Mouse (Mus musculus) erythroid progenitor cell, adult 5-6 weeks (primary cell): Measurements from ENCODE around the gene Ap2s1. TPM values are rescaled to one million over a fixed set of nuclear protein-coding genes. Genes with fewer than 3 reads are reported as not detected.

Source experiments
- ATAC-seq: replicated peaks from 2 replicates; pipeline ENCODE4 v1.8.0; 2016; ENCODE audit warnings: moderate number of reproducible peaks, mild to moderate bottlenecking, moderate TSS enrichment, inconsistent platforms; ENCODE audit not compliant: poor library complexity, low FRiP score, severe bottlenecking
- total RNA-seq, 2 experiments: library from RNA; stranded (forward) in 1 of 2; stranded (reverse) in 1 of 2; fragments of 150-400 nt in 1 of 2; fragments of 186-747, 209-891 nt in 1 of 2; gene quantifications; 2 replicates each; pipeline versions ENCODE4 v1.2.3 to v1.2.4; 2015 to 2017; ENCODE audit warnings: low replicate concordance in 2 of 2

The Ap2s1 gene
- total RNA-seq, 2 experiments from 2014 or later, result 47.0 to 106 TPM

DNA sequence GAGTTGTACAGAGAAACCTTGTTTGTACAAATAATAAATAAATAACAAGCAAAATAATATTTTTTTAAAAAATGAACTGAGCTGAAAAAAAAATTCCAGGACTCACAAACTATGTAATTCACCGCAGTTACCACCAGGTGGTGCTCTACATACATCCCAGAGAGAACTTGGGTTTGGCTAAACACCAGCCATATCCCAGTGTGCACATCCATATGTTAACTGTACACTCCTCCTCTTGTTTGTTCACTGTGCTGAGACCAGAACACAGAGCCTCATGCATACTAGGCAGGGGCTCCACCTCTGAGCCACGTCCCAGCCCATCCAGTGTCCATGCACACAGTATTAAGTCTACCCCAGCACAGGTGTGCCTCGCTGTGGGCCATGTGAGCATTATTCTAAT is 7.9 kb downstream of the Ap2s1 start:
- 0 out of 2 replicates have a peak, but pooled peaks have one; percentile 48 for ATAC-seq

DNA sequence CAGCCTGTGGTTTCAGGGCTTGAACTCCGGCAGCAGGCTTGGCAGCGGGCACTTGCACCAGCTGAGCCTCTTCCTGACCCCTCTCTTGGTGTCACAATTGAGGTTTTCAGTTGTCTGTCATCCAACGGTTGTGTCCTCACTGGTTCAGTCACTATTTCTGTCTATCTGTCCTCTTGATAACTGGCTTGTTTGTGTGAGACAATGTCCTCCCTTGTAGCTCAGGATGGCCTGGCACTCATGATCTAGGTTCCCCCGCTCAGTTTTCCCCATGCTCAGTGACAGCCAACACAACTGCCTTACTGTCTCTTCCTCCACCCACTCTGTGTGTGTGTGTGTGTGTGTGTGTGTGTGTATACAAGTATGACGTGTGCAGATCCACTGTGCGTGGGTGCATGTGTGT is 9.4 kb downstream of the Ap2s1 start:
- no peak for ATAC-seq

DNA sequence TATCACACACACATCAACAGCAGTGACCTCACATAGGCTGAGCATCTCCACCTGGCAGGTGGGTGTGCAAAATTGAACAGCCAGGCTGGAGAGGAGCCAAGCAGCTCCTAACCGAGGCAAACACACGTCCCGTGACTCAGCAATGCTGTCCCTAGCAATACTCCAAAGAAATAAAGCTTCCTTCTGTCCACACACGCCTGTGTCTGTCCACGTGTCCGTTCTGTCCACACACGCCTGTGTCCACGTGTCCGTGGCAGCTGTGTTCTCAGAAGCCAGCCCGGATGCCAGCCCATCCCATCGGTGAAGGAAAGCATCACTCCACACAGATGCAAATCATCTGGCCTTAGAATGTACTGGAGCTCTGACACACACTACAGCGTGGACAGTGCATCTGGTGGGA is 13.8 kb downstream of the Ap2s1 start:
- no peak for ATAC-seq

DNA sequence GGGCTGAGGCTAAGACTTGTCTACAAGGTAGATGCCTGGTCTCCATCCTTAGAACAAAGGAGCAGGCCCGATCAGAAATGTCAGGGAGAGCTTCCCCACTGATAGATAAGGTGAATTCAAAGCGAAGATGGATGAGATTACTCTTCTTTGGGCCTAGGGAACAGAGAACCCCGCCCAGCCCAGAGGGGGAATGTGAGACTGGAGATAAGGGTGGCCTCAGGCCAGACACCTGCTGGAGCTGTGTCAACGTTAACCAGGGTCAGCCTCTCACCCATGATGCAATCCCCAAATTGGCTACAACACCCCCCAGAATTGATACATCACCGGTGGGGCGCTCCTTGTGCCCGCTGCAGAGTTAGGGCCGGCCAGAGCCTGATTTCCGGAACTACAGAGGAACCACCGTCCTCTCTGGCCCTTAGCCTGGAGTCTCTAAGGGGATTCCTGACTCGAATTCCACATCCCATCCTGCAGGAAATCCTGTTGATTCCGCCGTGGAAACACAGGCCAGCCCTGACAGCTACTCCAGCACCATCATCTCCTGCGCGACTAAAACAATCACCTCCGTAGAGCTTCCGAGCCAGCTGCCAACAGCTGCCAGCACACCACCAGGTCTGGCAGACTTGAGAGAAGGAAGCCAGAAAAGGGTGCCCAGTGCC is 17.3 kb downstream of the Ap2s1 start:
- ATAC-seq, result 0 out of 2 replicates have a peak, but pooled peaks have one; percentile 19

DNA sequence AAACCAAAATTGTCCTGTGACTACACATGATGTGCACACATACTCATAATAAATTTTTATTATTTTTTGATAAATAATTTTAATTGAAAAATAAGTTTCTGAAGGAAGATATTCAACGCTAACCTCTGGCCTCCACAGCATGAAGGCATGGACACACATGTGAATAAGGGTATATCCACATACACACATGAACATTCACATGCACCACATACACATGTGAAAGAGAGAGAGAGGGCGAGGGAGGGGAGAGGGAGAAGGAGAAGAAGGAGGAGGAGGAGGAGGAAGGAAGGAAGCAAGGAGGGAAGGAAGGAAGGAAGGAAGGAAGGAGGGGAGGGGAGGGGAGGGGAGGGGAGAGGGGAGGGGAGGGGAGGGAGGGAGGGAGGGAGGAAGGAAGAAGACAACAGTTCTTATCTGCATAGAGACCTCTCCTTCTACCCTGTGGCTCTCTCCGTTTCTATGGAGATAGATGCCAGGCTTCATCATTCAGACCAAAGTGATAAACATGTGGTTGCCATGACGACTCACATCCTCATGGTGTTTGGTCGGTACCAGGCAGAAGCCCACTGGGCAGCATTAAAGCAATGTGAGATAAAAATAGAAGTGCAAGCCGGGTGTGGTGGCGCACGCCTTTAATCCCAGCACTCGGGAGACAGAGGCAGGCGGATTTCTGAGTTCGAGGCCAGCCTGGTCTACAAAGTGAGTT is 20.8 kb downstream of the Ap2s1 start:
- ATAC-seq, result no peak

DNA sequence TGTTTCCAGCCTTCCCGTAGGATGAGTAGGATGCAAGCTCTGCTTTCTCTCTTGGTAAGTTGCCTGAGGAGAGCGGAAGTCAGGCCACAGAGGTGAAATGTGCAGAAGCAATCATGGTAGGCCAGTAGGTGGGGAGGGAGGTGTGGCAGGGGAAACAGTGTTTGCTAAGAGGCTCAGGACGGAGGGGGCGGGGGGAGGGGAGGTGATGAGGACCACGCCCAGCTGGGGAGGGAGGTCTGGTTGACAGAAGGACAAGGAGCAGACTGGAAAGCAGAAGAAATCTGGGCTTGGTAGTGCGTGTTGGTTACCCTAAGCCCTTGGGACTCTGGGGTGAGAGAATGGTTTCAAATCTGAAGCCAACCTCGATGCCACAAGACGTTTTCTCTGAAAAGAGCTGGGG is 22.1 kb downstream of the Ap2s1 start:
- ATAC-seq, result no peak

DNA sequence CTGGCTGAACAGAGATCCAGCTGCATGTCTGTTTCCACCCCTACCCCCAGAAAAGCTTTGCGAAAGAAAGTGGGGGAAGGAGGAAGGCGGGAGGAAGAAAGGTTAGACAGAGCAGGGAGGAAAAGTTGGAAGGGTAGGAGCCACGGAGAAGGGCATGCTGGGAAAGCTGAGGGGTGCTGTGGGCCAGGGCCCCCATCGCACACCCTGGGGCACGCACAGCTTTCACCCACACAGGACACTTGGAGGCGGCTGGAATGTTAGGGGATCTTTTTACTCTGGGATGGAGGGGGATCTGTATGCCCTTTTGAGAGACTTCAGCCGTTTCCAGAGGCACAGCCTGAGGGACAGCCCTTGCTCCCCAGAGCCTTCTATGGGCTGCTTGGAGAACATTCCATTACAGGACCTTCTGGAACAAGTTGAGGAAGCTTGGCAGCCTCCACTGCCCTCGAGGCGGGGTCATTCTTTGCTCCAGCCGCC is 22.8 kb downstream of the Ap2s1 start:
- no peak for ATAC-seq

DNA sequence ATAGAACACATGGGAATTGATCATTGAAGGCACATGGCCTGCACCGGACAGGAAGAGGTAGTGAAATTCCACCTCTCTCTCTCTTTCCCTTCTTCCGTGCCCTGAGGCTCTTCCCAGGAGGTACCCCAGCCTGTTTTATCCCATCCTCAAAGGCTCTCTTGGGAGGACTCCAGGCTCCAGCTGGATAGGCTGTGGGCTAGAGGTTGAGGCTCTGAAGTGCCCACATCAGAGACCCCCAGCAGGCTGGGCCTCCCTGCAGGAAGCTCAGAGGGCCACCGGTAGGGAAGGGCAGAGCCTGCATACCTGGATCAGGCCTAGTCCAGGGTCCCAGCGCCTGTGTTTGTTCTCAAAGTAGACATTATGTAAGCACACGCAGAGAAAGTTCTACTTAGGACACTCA is 23.4 kb downstream of the Ap2s1 start:
- no peak for ATAC-seq

DNA sequence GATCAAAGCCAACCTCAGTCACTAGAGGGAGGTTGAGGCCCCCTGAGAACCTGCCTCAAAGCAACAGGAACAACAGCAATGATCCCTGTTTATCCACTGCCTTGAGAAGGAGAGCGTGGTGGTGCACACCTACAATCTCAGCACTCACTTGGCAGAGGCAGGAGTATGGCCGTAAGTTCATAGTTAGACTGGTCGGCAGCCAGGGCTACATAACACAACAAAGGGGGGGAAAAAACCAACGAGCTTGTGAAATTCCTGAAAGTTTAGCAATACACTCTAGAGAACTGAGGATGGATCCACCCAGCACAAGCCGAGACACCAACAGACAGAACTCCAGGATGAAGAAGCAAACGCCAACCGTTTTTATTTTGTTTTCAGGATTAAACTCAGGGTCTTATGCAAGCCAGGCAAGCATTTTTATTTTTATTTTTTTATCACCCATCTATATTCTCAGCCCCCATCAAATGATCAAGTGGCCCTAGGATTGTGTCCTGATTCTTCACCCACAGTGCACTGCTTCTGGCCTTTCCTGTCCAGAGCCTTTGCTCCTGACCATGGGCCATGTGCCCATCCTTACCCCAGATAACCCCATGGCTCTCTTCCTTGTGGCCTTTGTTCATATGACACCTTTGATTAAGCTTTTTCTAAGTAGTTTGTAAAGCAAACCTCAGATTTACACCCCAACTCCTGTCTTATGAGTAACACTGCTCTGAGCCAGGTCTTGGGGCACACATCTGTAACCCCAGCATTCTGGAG is 25.4 kb downstream of the Ap2s1 start:
- no peak for ATAC-seq

DNA sequence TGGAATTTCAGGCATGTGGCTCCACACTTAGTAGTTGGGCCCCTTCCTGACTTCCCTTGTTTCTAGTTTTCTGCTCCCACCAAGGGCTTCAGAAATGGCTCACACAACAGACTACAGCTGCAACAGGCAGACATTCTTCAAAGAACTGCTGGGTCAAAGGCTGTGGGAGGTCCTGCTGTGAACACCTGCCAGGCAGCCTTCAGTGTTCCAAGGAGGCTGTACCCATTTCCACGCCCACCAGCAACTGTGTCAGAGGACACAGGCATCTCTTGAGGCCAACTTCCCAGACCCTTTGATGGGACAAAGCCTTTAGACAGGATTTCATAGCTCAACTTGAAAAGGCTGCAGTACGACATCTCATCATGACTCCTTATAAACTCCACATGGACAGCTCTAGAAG is 28.2 kb downstream of the Ap2s1 start:
- no peak for ATAC-seq

DNA sequence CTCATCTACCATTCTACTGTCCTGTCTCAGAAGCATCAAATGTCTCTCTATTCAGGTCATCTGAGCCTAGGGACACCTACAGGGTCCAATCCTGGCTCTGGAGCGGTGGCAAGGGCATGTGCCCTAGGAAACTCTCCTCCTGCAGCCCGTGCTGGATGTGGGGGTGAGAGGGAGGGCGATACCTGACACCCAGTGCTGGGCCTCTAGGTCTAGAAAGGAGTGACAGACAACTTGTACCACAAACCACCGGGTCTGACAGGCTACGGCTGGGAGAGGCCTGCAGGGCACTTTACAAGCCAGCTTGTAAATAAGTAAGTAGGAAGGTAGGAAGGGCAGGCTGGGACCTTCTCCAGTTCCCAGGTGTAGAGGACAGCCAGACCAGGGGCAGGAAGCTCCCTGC is 37.7 kb downstream of the Ap2s1 start:
- no peak for ATAC-seq

DNA sequence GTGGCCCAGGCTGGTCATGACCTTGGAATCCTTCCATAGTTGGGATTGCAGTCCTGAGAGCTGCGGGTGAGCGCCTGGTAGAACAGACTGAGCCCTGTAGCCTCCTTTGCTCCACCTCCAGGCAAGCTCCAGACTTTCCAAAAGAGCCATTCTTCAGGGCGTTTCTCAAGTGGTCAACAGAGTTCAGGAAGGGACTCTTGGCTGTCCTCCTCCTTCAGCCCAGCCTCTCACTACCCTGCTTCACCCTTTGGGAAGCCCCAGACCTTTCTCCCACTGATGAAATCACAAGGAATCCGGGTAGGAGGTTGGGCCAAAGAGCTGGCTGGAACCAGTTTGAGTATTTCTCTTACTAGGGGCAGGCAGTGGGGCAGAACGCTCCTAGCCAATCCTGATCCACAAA is 41.9 kb downstream of the Ap2s1 start:
- no peak for ATAC-seq

DNA sequence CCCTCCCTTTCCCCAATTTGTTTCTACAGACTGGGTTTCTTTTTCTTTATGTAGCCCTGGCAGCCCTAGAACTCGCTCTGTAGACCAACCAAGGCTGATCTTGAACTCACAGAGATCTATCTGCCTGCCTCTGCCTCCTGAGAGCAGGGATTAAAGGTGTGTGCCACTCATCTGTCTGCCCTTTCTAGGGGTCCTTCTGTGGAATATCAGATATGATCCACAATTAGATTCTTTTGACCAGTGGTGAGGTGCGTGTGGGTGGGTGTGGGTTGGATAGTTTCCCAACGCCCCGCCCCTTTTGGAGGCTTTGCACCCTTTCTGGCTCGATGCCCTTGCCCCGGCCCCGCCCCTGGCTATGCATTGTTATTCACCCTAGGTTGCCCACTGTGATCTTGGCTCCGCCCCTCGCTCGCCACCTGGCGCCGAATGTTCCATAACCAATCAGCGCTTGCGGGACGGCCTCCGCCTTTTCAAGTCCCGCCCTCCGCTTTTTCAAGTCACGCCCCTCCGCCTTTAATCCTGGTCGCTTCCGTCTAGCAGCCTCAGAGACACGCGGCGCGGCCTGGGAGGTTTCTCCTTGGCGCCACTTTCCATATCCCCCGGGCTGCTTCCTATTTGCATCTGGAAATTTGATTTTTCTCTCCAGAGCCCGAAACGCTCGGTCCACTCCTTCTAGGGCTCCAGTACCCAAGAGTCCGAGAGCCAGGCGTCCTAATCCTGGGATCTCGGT is 42.8 kb downstream of the Ap2s1 start, which contains the start of gene Slc1a5:
Gene Slc1a5, plus strand, starts transcription at position 516 of the 730 bp plus-strand sequence.
- peak; percentile 79 for ATAC-seq

DNA sequence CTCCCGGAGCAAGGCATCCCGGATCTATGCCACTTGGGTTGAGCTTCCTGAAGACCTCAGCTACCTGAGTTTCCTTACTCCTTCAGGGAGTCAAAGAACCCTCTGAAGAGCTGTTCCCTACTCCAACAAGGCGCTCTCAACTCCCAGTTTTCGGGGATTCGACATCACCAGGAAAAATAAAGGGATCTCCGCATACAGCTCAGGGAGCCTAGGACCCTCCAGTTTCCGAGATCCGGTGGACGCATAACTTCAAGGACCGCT is 43.3 kb downstream of the Ap2s1 start:
- no peak for ATAC-seq

DNA sequence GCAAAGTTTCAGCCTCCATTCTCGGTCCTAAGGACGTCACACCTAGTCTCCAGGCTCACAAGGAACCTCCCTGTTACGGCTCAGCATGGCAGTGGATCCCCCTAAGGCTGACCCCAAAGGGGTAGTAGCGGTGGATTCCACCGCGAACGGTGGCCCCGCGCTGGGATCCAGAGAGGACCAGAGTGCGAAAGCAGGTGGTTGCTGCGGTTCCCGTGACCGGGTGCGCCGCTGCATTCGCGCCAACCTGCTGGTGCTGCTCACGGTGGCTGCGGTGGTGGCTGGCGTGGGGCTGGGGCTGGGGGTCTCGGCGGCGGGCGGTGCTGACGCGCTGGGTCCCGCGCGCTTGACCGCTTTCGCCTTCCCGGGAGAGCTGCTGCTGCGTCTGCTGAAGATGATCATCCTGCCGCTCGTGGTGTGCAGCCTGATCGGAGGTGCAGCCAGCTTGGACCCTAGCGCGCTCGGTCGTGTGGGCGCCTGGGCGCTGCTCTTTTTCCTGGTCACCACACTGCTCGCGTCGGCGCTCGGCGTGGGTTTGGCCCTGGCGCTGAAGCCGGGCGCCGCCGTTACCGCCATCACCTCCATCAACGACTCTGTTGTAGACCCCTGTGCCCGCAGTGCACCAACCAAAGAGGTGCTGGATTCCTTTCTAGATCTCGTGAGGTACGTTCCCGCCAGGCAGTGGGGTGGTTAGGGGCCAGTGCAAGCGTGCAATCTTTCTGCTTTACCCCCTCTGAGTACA is 43.8 kb downstream of the Ap2s1 start:
- ATAC-seq, result no peak

DNA sequence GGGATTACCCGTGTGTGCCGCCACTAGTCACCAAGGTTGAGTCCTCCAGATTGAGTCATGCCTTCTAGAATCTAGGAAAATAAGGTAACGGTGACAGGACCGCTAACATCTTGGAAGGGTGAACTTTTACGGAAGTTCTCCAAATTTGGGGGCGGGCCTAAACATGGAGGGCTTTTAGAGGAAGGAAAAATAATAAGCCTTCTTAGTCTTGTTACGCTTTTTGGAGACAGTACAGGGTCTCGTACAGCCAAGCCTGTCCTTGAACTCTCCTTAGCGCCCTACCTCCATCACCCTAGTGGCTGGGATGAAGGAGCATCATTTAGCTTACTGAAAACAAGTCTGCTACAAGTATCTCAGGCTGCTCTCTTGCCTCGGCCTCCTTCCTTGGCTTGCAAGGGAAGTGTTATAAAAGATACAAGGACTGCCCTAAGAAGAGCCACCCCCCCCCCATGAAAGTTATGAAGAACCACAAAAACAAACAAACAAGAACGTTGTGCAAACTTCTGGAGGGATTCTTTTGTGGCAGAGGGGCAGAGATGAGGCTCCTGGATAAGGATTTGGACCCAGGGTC is 44.4 kb downstream of the Ap2s1 start:
- no peak for ATAC-seq

DNA sequence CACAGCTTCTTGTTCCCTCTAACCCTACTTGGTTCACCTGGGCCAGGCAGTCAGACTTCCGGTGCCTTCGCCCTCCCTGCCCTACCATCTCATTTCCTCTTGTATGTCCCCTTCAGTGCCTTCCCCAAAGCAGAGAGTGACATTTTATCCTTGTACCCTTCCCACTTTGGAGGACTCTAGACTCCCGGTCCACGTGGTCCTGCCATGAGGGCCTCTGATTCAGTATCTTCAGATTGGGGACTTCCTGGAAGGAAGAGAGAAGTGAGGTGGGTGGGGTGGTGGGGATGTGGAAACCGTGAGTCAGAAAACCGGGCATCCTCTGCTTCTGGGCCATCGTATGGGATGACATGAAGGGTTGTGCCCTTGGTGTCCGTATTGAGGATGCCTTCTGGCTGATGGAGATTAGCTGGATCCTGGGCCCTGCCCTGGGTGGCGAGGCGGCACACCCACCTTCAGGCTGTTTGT is 45.0 kb downstream of the Ap2s1 start:
- peak; percentile 83 for ATAC-seq

DNA sequence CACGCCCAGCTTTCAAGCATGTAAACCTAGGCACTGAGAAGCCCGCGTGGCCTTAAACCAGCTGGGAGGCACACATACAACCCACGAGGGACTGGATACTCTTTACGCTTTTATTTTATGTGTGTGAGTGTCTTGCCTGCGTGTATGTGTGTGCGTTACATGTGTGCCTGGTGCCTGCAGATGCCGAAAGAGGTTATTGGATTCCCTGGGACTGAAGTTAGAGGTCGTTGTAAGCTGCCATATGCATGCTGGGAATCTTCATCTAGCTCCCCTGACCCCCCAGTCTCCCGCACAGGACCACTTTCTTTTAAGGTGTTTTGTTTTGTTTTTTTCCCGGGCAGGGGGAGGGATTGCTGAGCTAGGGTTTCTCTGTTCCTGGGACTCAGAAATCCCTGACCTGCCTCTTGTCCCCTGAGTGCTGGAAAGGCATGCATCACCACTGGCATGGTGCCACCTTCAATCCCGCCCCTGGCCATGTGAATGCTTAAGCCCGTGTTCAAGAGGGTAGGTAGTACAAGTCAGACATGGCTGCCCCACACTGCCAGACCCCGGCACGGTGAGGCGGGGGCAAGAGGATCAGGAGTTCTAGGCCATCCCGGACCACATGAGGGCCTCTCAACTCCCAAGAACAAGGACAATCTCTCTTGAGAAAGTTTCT is 45.7 kb downstream of the Ap2s1 start:
- ATAC-seq, result peak; percentile 49

DNA sequence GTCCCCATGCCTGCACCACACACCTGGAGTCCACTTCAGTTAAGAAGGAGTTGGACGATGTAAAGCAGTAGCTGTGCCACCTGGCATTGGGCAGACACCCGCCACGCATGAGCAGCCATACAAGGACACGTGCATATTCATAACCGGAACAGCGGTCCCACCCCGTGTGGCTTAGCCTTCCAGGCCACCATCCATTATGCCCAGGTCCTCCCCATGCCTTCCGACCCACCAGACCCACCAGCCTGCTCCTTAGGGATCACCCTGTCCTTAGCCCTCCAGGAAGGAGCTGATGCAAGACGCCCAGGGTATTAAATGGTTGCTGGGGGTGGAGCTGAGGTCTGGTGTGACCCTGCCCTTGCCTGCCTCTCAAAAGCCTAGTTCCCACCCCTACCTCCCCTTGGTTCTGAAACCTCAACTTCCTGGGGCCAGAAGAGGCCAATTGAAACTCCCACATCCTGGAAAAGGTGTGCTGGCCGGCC is 46.3 kb downstream of the Ap2s1 start:
- ATAC-seq, result no peak
